Mouse (Mus musculus) layer of hippocampus, postnatal 10 days (tissue): Measurements from ENCODE around the gene Rpp14. TPM values are rescaled to one million over a fixed set of nuclear protein-coding genes. Genes with fewer than 3 reads are reported as not detected.
"Not testable (repeated sequence)": the region's sequence is repeated elsewhere in the genome, so short reads cannot be mapped to it uniquely, and the experiment has no call there.

ENCODE experiments used
- DNase-seq, 2 experiments: peaks; one replicate each; pipeline ENCODE4 v3.0.0; 2021; ENCODE audit warnings: low spot score in 2 of 2
- total RNA-seq, 2 experiments: library from RNA; stranded (reverse); gene quantifications; 2 replicates each; pipeline ENCODE4 v1.2.3; 2021

Rpp14 gene
- total RNA-seq, 2 experiments from 2014 or later: 20.2 to 25.7 TPM

GRCm38 (mm10) chr14:8113616-8114015 is 33.4 kb downstream of the Rpp14 start:
- DNase-seq: no peak

- DNase-seq: no peak
Observed at GRCm38 (mm10) chr14:8114306-8114705, 34.1 kb downstream of the Rpp14 start.

- DNase-seq: no peak
Observed at GRCm38 (mm10) chr14:8114756-8115155, 34.6 kb downstream of the Rpp14 start.

GRCm38 (mm10) chr14:8115772-8116171 is 35.6 kb downstream of the Rpp14 start:
- DNase-seq: no peak

GRCm38 (mm10) chr14:8117371-8117770 is 37.2 kb downstream of the Rpp14 start:
- DNase-seq: no peak

- no peak for DNase-seq
Observed at GRCm38 (mm10) chr14:8119454-8119853, 39.3 kb downstream of the Rpp14 start.

- no peak for DNase-seq
Observed at GRCm38 (mm10) chr14:8119904-8120303, 39.7 kb downstream of the Rpp14 start.

- peak in 1 of 2 experiments; percentile 37 for DNase-seq
Observed at GRCm38 (mm10) chr14:8123141-8123540, 43.0 kb downstream of the Rpp14 start.

- not testable (repeated sequence) for DNase-seq
Observed at GRCm38 (mm10) chr14:8123611-8124010, 43.4 kb downstream of the Rpp14 start.

GRCm38 (mm10) chr14:8124046-8124881 is 44.1 kb downstream of the Rpp14 start:
- DNase-seq: no peak

- DNase-seq: no peak
Observed at GRCm38 (mm10) chr14:8127971-8128370, 47.8 kb downstream of the Rpp14 start.

- no peak for DNase-seq
Observed at GRCm38 (mm10) chr14:8132789-8133188, 52.6 kb downstream of the Rpp14 start.

GRCm38 (mm10) chr14:8134234-8134633 is 54.1 kb downstream of the Rpp14 start:
- no peak for DNase-seq

- DNase-seq: no peak
Observed at GRCm38 (mm10) chr14:8135130-8135529, 55.0 kb downstream of the Rpp14 start.

- peak in 1 of 2 experiments; percentile 26 for DNase-seq
Observed at GRCm38 (mm10) chr14:8139724-8140710, 59.9 kb downstream of the Rpp14 start.

GRCm38 (mm10) chr14:8141131-8141530 is 61.0 kb downstream of the Rpp14 start:
- no peak for DNase-seq

Other genes with a start within 250 kb of the Rpp14 start
- gene Gm45521, start 123.1 kb upstream of the Rpp14 start, total RNA-seq: under 1 TPM; 0.54 to 0.96 TPM
- under 1 TPM in 1 of 2 experiments, not detected in 1; 0.07 TPM for gene Dnase1l3, start 85.8 kb upstream of the Rpp14 start, total RNA-seq
- gene Abhd6, start 77.5 kb upstream of the Rpp14 start, total RNA-seq: 10 to 100 TPM; 41.7 to 42.6 TPM
- gene Pxk, start 17.8 kb downstream of the Rpp14 start, total RNA-seq: 10 to 100 TPM; 26.1 to 27.2 TPM
- gene Pdhb, start 92.7 kb downstream of the Rpp14 start, total RNA-seq: 100 to 1,000 TPM; 176 to 183 TPM
- gene Kctd6, start 133.8 kb downstream of the Rpp14 start, total RNA-seq: 10 to 100 TPM; 33.4 to 36.3 TPM
- under 1 TPM; 0.49 to 0.50 TPM for gene Acox2, start 179.0 kb downstream of the Rpp14 start, total RNA-seq
- 100 to 1,000 TPM in 1 of 2 experiments, 10 to 100 TPM in 1; 80.4 to 105 TPM for gene Fam107a, start 237.7 kb downstream of the Rpp14 start, total RNA-seq